Mouse (Mus musculus): ENCODE measurements around the gene Tmcc2.

The Tmcc2 gene

GRCm38 (mm10) chr1:132390691-132391579 is at the start of gene Tmcc2:
TSS of gene Tmcc2 (minus strand) at chr1:132391281.
- peak in 1 of 2 experiments; percentile 34 for DNase-seq

- no peak for DNase-seq
Measured at GRCm38 (mm10) chr1:132437389-132437788, 46.3 kb upstream of the Tmcc2 start.

GRCm38 (mm10) chr1:132436960-132437359 is 45.9 kb upstream of the Tmcc2 start:
- DNase-seq = no peak

GRCm38 (mm10) chr1:132436320-132436958 is 45.4 kb upstream of the Tmcc2 start:
- DNase-seq = no peak

- no peak for DNase-seq
Measured at GRCm38 (mm10) chr1:132434032-132434431, 43.0 kb upstream of the Tmcc2 start.

- DNase-seq = no peak
Measured at GRCm38 (mm10) chr1:132433349-132433748, 42.3 kb upstream of the Tmcc2 start.

GRCm38 (mm10) chr1:132431716-132432115 is 40.6 kb upstream of the Tmcc2 start:
- no peak for DNase-seq

GRCm38 (mm10) chr1:132430818-132431217 is 39.7 kb upstream of the Tmcc2 start:
- no peak for DNase-seq

GRCm38 (mm10) chr1:132425600-132425999 is 34.5 kb upstream of the Tmcc2 start:
- no peak for DNase-seq

- DNase-seq = no peak
Measured at GRCm38 (mm10) chr1:132422912-132423696, 32.0 kb upstream of the Tmcc2 start.

GRCm38 (mm10) chr1:132420662-132421061 is 29.6 kb upstream of the Tmcc2 start:
- no peak for DNase-seq

GRCm38 (mm10) chr1:132420206-132420605 is 29.1 kb upstream of the Tmcc2 start:
- no peak for DNase-seq

GRCm38 (mm10) chr1:132417319-132418251 is 26.5 kb upstream of the Tmcc2 start, which contains the start of gene Dstyk:
TSS of gene Dstyk (plus strand) at chr1:132417555.
- DNase-seq = peak; percentile 78 to 81

- DNase-seq = no peak
Measured at GRCm38 (mm10) chr1:132416943-132417290, 25.8 kb upstream of the Tmcc2 start.

- DNase-seq = peak in 1 of 2 experiments; percentile 16
Measured at GRCm38 (mm10) chr1:132416244-132416942, 25.3 kb upstream of the Tmcc2 start.

- DNase-seq = no peak
Measured at GRCm38 (mm10) chr1:132410657-132411056, 19.6 kb upstream of the Tmcc2 start.

GRCm38 (mm10) chr1:132401843-132402242 is 10.8 kb upstream of the Tmcc2 start:
- DNase-seq = no peak

GRCm38 (mm10) chr1:132400538-132400937 is 9.5 kb upstream of the Tmcc2 start:
- no peak for DNase-seq

GRCm38 (mm10) chr1:132396705-132397104 is 5.6 kb upstream of the Tmcc2 start:
- DNase-seq = no peak

- DNase-seq = no peak
Measured at GRCm38 (mm10) chr1:132392872-132393271, 1.8 kb upstream of the Tmcc2 start.

GRCm38 (mm10) chr1:132391580-132392022 is 520 bp upstream of the Tmcc2 start:
- DNase-seq = peak; percentile 17 to 41

Data from spleen, adult 18-20 months (tissue).